Mouse (Mus musculus) lung, postnatal 0 days (tissue): ENCODE measurements around the gene Tsc22d3.

Experiments used
- CTCF ChIP-seq: IDR thresholded peaks from 2 replicates; pipeline ENCODE4 v1.5.1; 2016; ENCODE audit warnings: antibody characterized with exemption, mild to moderate bottlenecking
- EP300 ChIP-seq: IDR thresholded peaks from 2 replicates; pipeline ENCODE4 v1.6.1; 2016; ENCODE audit warnings: antibody characterized with exemption, mild to moderate bottlenecking, control low read depth

DNA sequence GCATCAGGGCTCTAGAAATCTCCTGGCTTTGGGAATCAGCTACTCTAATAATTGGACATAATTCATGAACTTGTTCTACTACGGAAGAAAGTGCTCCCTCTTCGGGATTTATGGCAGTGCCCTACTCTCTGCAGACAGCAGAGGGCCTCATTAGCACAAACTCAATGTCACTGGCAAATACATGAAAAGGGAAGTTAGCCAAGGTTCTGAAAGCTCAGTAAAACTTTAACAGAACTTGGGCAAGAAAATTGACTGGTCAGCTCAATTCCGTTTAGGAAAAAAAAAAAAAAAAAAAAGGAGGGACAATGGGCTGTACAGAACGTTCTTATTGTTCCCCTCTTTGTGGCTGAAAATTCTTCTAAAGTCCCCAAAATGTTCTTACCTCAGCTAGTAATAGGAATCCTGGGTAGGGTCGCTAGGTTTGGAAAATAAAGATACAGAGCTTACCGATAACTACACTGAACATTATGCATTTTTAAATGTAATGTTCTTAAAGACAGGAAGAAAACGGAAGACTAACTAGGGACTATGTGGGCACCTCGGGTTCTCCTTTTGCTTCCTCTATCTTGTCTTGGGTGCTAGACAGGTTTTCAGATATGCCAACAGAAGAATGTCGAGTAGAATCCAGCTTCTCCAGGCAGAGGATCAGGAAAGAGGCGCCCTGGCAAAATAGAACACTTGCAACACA, 108.4 kb downstream of the Tsc22d3 start:
- TF ChIP-seq CTCF (peak; percentile 81), EP300 (0 out of 2 replicates have a peak, but pooled peaks have one; percentile 15)
